Mouse (Mus musculus) brown adipose tissue, adult 24 weeks (tissue): ENCODE results near the gene Bola1. TPM values are rescaled to one million over a fixed set of nuclear protein-coding genes. Genes with fewer than 3 reads are reported as not detected.
"Not testable (repeated sequence)": the region's sequence is repeated elsewhere in the genome, so short reads cannot be mapped to it uniquely, and the experiment has no call there.

ENCODE experiments used
- H3K27ac ChIP-seq: fragments of 200-500 bp; replicated peaks from 2 replicates; pipeline ENCODE4 v1.5.1; 2012; ENCODE audit warnings: low read depth, mild to moderate bottlenecking, low read length
- H3K4me1 ChIP-seq: fragments of 200-500 bp; 2 replicates; pipeline ENCODE4 v1.6.1; 2012; ENCODE audit warnings: low read length, mixed read lengths; ENCODE audit not compliant: control insufficient read depth, insufficient read depth, insufficient read length
- H3K4me3 ChIP-seq: fragments of 200-500 bp; 2 replicates; pipeline ENCODE4 v1.5.1; 2012; ENCODE audit warnings: low read depth, mild to moderate bottlenecking, low read length, moderate library complexity; ENCODE audit not compliant: insufficient read depth
- polyA plus RNA-seq: library from polyadenylated mRNA; stranded (reverse); fragments of >200 nt; gene quantifications from 2 replicates; pipeline ENCODE4 v1.2.4, GENCODE M21; 2012; ENCODE audit not compliant: missing spikeins, insufficient read depth, insufficient read length

Bola1 gene
- polyA plus RNA-seq, 1 experiment, result 36.7 TPM

- H3K4me1 ChIP-seq, result not testable (repeated sequence)
- H3K4me3 ChIP-seq, result peak within 1 kb of the TSS; percentile 65
- H3K27ac ChIP-seq, result peak within 1 kb of the TSS; percentile 75; the same call in 1 of the 2 replicates
Observed at GRCm38 (mm10) chr3:96238954-96239793, 19.7 kb upstream of the Bola1 start, which contains the start of gene Hist2h3c2. Gene Hist2h3c2 (minus strand): TSS chr3:96239127.

GRCm38 (mm10) chr3:96237904-96238511 is 18.5 kb upstream of the Bola1 start:
- H3K4me3 ChIP-seq, result no peak overlapping the region
- no peak overlapping the region for H3K27ac ChIP-seq

GRCm38 (mm10) chr3:96237335-96237903 is 17.9 kb upstream of the Bola1 start:
- no peak overlapping the region for H3K4me3 ChIP-seq
- no peak overlapping the region for H3K27ac ChIP-seq
- no peaks in the 10 kb centered on the region for H3K4me1 ChIP-seq

More at GRCm38 (mm10) chr3:96237904-96238511, 18.5 kb upstream of the Bola1 start:
- H3K4me1 ChIP-seq, result no peaks in the 10 kb centered on the region

GRCm38 (mm10) chr3:96236834-96237334 is 17.4 kb upstream of the Bola1 start:
- H3K4me1 ChIP-seq, result no peaks in the 10 kb centered on the region
- H3K4me3 ChIP-seq, result no peak overlapping the region
- H3K27ac ChIP-seq, result no peak overlapping the region

GRCm38 (mm10) chr3:96235836-96236235 is 16.3 kb upstream of the Bola1 start:
- no peak overlapping the region for H3K4me3 ChIP-seq
- no peak overlapping the region for H3K27ac ChIP-seq
- no peaks in the 10 kb centered on the region for H3K4me1 ChIP-seq

DNA sequence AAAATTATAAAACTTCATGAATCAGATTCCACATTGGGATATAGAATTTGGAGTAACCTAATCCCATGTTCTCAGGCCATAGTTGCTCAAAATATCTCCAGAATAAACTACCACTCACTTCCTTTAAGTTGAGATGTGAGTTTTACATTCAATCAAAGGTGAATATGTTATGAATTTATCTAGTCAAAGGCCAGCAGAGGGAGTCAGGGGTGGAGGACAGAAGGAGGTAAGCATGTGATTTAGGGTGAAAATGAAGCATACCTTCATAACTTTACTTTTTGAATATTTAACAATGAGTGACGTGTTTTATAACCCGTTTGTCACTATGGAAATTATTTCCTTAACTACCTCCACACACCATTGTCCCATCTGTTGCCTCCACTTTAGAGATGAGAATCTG is 15.4 kb upstream of the Bola1 start:
- no peak overlapping the region for H3K27ac ChIP-seq
- H3K4me1 ChIP-seq, result no peaks in the 10 kb centered on the region
- H3K4me3 ChIP-seq, result no peak overlapping the region

DNA sequence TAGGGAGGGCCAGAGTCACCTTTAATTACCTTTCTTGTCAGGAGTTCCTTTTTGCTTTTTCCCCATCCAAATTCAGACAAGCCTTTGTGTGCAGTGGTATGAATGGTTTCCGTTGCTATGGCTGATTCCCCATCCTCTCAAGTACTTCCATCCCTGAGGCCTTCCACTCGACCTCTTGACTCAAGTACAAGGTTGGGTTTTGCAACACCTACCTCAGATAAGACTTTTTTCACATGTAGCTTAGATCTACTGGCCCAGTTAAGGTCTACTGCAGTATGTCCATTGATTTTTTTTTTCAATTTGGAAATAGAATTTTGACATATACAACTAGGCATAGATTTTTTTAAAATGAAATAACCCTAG is 12.2 kb upstream of the Bola1 start:
- Histone ChIP-seq H3K4me1 (no peaks in the 10 kb centered on the region), H3K4me3 (no peak overlapping the region), H3K27ac (no peak overlapping the region)

DNA sequence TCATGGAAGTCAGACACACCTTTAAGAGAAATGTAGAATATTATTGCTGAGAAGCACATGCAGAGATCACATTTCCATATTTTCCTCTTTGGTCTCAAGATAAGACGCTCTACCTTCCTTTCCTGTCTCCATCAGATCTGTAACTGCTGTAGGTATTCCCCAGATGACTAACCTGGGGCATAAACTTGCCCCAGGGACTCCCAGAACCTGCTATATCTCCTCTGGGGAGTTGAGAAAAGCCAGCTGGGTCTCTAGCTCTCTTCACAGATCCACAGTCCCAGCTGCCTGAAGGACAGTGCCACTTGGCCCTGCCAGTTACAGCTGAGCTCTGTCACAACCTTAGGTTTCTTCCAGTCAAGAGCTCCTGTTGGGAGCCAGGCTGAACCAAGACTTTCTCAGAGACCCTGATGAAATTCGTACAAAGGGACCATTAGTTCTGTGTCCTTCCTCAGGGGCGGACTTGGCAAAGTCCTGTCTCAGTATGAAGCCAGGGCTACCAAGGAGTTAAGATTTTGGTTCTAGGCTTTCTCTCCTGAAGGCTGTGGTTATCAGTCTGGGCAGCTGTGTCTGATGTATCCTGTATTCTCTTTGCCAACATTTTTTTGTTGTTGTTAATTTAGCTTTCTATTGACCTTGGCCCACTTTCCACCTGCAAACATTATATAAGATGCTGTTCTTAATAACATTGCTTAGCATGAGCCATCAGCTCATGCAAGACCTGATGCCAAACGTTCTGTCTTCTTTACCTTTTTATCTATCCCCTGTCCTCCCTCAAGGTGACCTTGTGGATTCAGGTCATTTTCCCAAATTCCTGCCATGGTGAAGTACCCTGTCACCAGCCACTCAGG is 11.6 kb upstream of the Bola1 start:
- Histone ChIP-seq H3K27ac (no peak overlapping the region), H3K4me3 (no peak overlapping the region), H3K4me1 (no peaks in the 10 kb centered on the region)

- Histone ChIP-seq H3K4me3 (no peak overlapping the region), H3K27ac (no peak overlapping the region), H3K4me1 (no peaks in the 10 kb centered on the region)
Observed at GRCm38 (mm10) chr3:96230404-96230803, 10.9 kb upstream of the Bola1 start.

DNA sequence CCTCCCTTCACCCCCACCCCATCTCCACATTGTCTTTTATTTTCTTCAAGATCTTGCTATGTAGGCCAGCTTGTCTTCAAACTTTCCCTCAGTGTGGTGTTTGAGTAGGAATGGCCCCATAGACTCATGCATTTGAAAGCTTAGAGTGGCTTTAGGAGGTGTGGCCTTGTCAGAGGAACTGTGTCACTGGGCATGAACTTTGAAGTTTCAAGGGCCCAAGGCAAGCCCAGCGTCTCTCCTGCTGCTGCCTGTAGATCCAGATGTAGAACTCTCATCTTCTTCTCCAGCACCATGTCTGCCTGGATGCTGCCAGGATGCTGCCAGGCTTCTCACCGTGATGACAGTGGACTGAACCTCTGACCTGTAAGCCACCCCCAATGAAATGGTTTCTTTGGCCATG is 9.3 kb upstream of the Bola1 start:
- Histone ChIP-seq H3K4me1 (no peaks in the 10 kb centered on the region), H3K4me3 (no peak overlapping the region), H3K27ac (no peak overlapping the region)

GRCm38 (mm10) chr3:96226695-96227648 is 7.5 kb upstream of the Bola1 start:
- Histone ChIP-seq H3K4me1 (peaks cover 2% of the 10 kb centered on the region; the same call in 1 of the 2 replicates), H3K4me3 (no peak overlapping the region), H3K27ac (peak overlapping the region; percentile 35; the same call in 1 of the 2 replicates)

GRCm38 (mm10) chr3:96225421-96225820 is 5.9 kb upstream of the Bola1 start:
- no peak overlapping the region for H3K4me3 ChIP-seq
- H3K27ac ChIP-seq, result no peak overlapping the region
- peaks cover 6% of the 10 kb centered on the region for H3K4me1 ChIP-seq

- H3K4me1 ChIP-seq, result peaks cover 6% of the 10 kb centered on the region
- H3K27ac ChIP-seq, result no peak overlapping the region
- H3K4me3 ChIP-seq, result no peak overlapping the region
Observed at GRCm38 (mm10) chr3:96222774-96223173, 3.3 kb upstream of the Bola1 start.

DNA sequence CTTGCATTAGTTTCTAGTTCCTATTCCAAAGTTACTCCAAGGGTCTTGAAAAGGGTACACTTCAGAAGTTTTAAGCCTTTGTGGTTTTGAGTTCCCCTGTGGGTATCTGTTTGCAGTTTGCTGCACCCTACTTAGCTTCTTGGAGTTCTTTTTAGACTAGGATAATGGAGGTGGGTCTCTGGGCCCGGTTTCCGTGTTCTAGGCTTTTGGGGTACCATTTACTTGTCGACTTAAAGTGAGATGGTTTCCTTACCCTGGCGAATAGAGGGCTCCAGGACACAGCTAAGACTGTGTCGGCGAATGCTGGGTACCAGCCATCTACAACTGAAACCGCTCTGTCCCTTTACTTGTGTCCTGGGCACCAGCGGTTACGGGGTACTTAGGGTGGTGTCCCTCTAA is 2.1 kb upstream of the Bola1 start:
- H3K4me1 ChIP-seq, result peaks cover 6% of the 10 kb centered on the region
- peak overlapping the region; percentile 69 for H3K4me3 ChIP-seq

More for the DNA sequence above, 2.1 kb upstream of the Bola1 start:
- H3K27ac ChIP-seq, result peak overlapping the region; percentile 83
